Mouse (Mus musculus): Measurements from ENCODE around the gene 0610010K14Rik. TPM values are rescaled to one million over a fixed set of nuclear protein-coding genes. Genes with fewer than 3 reads are reported as not detected.
A peak's percentile ranks its signal among the peaks of the same experiment; 100 is the strongest.

The 0610010K14Rik gene
- 108 and 126 TPM in 2 replicates for polyA plus RNA-seq (2011; ENCODE audit: insufficient read depth, insufficient read length, low read depth, missing spikeins)

GRCm38 (mm10) chr11:70237457-70238167 is at the start of gene 0610010K14Rik:
Gene 0610010K14Rik (minus strand): TSS chr11:70237914.
- H3K27ac ChIP-seq (ENCODE audit: insufficient read depth, low read length) = peak within 1 kb of the TSS; percentile 56
- no peak for TF ChIP-seq CTCF (IDR thresholded peaks at IDR 0.05; ENCODE audit: low read depth, low read length)
- peak; percentile 36 for TF ChIP-seq POLR2A (IDR thresholded peaks at IDR 0.05; ENCODE audit: insufficient read depth, low read length)
- TF ChIP-seq EP300 (IDR thresholded peaks at IDR 0.05; ENCODE audit: insufficient read depth, low read depth, low read length) = 0 out of 2 replicates have a peak, but pooled peaks have one; percentile 20
- peak within 1 kb of the TSS; percentile 97 for H3K4me3 ChIP-seq (ENCODE audit: low read depth, low read length)
- H3K36me3 ChIP-seq (ENCODE audit: control insufficient read depth, insufficient read depth, low read length, poor library complexity, severe bottlenecking) = peaks cover 15% of the 10 kb centered on the region
- peaks cover 5% of the 10 kb centered on the region for H3K4me1 ChIP-seq (ENCODE audit: control insufficient read depth, insufficient read depth, low read length)
- H3K9ac ChIP-seq (ENCODE audit: low read depth, poor library complexity, severe bottlenecking) = peak within 1 kb of the TSS; percentile 91
- no peaks in the 10 kb centered on the region for H3K27me3 ChIP-seq (ENCODE audit: control insufficient read depth, insufficient read depth, low read length, poor library complexity, severe bottlenecking)
- no peaks in the 10 kb centered on the region for H3K9me3 ChIP-seq (replicated peaks; ENCODE audit: control insufficient read depth, insufficient read depth, low read length, poor library complexity, severe bottlenecking)

GRCm38 (mm10) chr11:70285686-70286085 is 48.0 kb upstream of the 0610010K14Rik start:
- no peaks in the 10 kb centered on the region for H3K9me3 ChIP-seq (replicated peaks; ENCODE audit: control insufficient read depth, insufficient read depth, low read length, poor library complexity, severe bottlenecking)
- no peak for TF ChIP-seq CTCF (IDR thresholded peaks at IDR 0.05; ENCODE audit: low read depth, low read length)
- TF ChIP-seq POLR2A (IDR thresholded peaks at IDR 0.05; ENCODE audit: insufficient read depth, low read length) = no peak
- no peak for TF ChIP-seq EP300 (IDR thresholded peaks at IDR 0.05; ENCODE audit: insufficient read depth, low read depth, low read length)
- no peaks in the 10 kb centered on the region for H3K36me3 ChIP-seq (ENCODE audit: control insufficient read depth, insufficient read depth, low read length, poor library complexity, severe bottlenecking)
- no peak overlapping the region for H3K4me3 ChIP-seq (ENCODE audit: low read depth, low read length)
- H3K27ac ChIP-seq (ENCODE audit: insufficient read depth, low read length) = no peak overlapping the region
- no peak overlapping the region for H3K9ac ChIP-seq (ENCODE audit: low read depth, poor library complexity, severe bottlenecking)
- no peaks in the 10 kb centered on the region for H3K27me3 ChIP-seq (ENCODE audit: control insufficient read depth, insufficient read depth, low read length, poor library complexity, severe bottlenecking)
- H3K4me1 ChIP-seq (ENCODE audit: control insufficient read depth, insufficient read depth, low read length) = peaks cover 2% of the 10 kb centered on the region

GRCm38 (mm10) chr11:70284757-70285156 is 47.0 kb upstream of the 0610010K14Rik start:
- no peak overlapping the region for H3K4me3 ChIP-seq (ENCODE audit: low read depth, low read length)
- H3K9me3 ChIP-seq (replicated peaks; ENCODE audit: control insufficient read depth, insufficient read depth, low read length, poor library complexity, severe bottlenecking) = no peaks in the 10 kb centered on the region
- H3K36me3 ChIP-seq (ENCODE audit: control insufficient read depth, insufficient read depth, low read length, poor library complexity, severe bottlenecking) = no peaks in the 10 kb centered on the region
- no peak overlapping the region for H3K9ac ChIP-seq (ENCODE audit: low read depth, poor library complexity, severe bottlenecking)
- H3K27ac ChIP-seq (ENCODE audit: insufficient read depth, low read length) = no peak overlapping the region
- H3K27me3 ChIP-seq (ENCODE audit: control insufficient read depth, insufficient read depth, low read length, poor library complexity, severe bottlenecking) = no peaks in the 10 kb centered on the region
- no peaks in the 10 kb centered on the region for H3K4me1 ChIP-seq (ENCODE audit: control insufficient read depth, insufficient read depth, low read length)
- TF ChIP-seq CTCF (IDR thresholded peaks at IDR 0.05; ENCODE audit: low read depth, low read length) = no peak
- TF ChIP-seq EP300 (IDR thresholded peaks at IDR 0.05; ENCODE audit: insufficient read depth, low read depth, low read length) = no peak
- no peak for TF ChIP-seq POLR2A (IDR thresholded peaks at IDR 0.05; ENCODE audit: insufficient read depth, low read length)

- H3K9me3 ChIP-seq (replicated peaks; ENCODE audit: control insufficient read depth, insufficient read depth, low read length, poor library complexity, severe bottlenecking) = no peaks in the 10 kb centered on the region
These were observed 46.0 kb upstream of the 0610010K14Rik start for GRCm38 (mm10) chr11:70283666-70284065.

GRCm38 (mm10) chr11:70280441-70280840 is 42.7 kb upstream of the 0610010K14Rik start:
- Histone ChIP-seq H3K36me3 (ENCODE audit: control insufficient read depth, insufficient read depth, low read length, poor library complexity, severe bottlenecking) (no peaks in the 10 kb centered on the region), H3K27ac (ENCODE audit: insufficient read depth, low read length) (no peak overlapping the region), H3K9ac (ENCODE audit: low read depth, poor library complexity, severe bottlenecking) (no peak overlapping the region), H3K9me3 (replicated peaks; ENCODE audit: control insufficient read depth, insufficient read depth, low read length, poor library complexity, severe bottlenecking) (no peaks in the 10 kb centered on the region), H3K4me3 (ENCODE audit: low read depth, low read length) (no peak overlapping the region), H3K4me1 (ENCODE audit: control insufficient read depth, insufficient read depth, low read length) (no peaks in the 10 kb centered on the region), H3K27me3 (ENCODE audit: control insufficient read depth, insufficient read depth, low read length, poor library complexity, severe bottlenecking) (no peaks in the 10 kb centered on the region)
- no peak for TF ChIP-seq CTCF (IDR thresholded peaks at IDR 0.05; ENCODE audit: low read depth, low read length)
- no peak for TF ChIP-seq POLR2A (IDR thresholded peaks at IDR 0.05; ENCODE audit: insufficient read depth, low read length)
- TF ChIP-seq EP300 (IDR thresholded peaks at IDR 0.05; ENCODE audit: insufficient read depth, low read depth, low read length) = no peak

More at GRCm38 (mm10) chr11:70283666-70284065, 46.0 kb upstream of the 0610010K14Rik start:
- no peaks in the 10 kb centered on the region for H3K36me3 ChIP-seq (ENCODE audit: control insufficient read depth, insufficient read depth, low read length, poor library complexity, severe bottlenecking)
- H3K27ac ChIP-seq (ENCODE audit: insufficient read depth, low read length) = no peak overlapping the region
- no peaks in the 10 kb centered on the region for H3K27me3 ChIP-seq (ENCODE audit: control insufficient read depth, insufficient read depth, low read length, poor library complexity, severe bottlenecking)
- no peak overlapping the region for H3K9ac ChIP-seq (ENCODE audit: low read depth, poor library complexity, severe bottlenecking)
- H3K4me1 ChIP-seq (ENCODE audit: control insufficient read depth, insufficient read depth, low read length) = no peaks in the 10 kb centered on the region
- no peak overlapping the region for H3K4me3 ChIP-seq (ENCODE audit: low read depth, low read length)
- TF ChIP-seq CTCF (IDR thresholded peaks at IDR 0.05; ENCODE audit: low read depth, low read length) = no peak

GRCm38 (mm10) chr11:70278961-70279360 is 41.2 kb upstream of the 0610010K14Rik start:
- no peaks in the 10 kb centered on the region for H3K36me3 ChIP-seq (ENCODE audit: control insufficient read depth, insufficient read depth, low read length, poor library complexity, severe bottlenecking)
- H3K27ac ChIP-seq (ENCODE audit: insufficient read depth, low read length) = no peak overlapping the region
- no peaks in the 10 kb centered on the region for H3K4me1 ChIP-seq (ENCODE audit: control insufficient read depth, insufficient read depth, low read length)
- TF ChIP-seq EP300 (IDR thresholded peaks at IDR 0.05; ENCODE audit: insufficient read depth, low read depth, low read length) = no peak
- no peak overlapping the region for H3K9ac ChIP-seq (ENCODE audit: low read depth, poor library complexity, severe bottlenecking)
- no peak overlapping the region for H3K4me3 ChIP-seq (ENCODE audit: low read depth, low read length)
- H3K9me3 ChIP-seq (replicated peaks; ENCODE audit: control insufficient read depth, insufficient read depth, low read length, poor library complexity, severe bottlenecking) = no peaks in the 10 kb centered on the region
- no peaks in the 10 kb centered on the region for H3K27me3 ChIP-seq (ENCODE audit: control insufficient read depth, insufficient read depth, low read length, poor library complexity, severe bottlenecking)

All from ES-Bruce4 (cell line).